Mouse (Mus musculus): ENCODE results near the gene Dmwd. TPM values are rescaled to one million over a fixed set of nuclear protein-coding genes. Genes with fewer than 3 reads are reported as not detected.
A peak's percentile ranks its signal among the peaks of the same experiment; 100 is the strongest.

Dmwd gene
- polyA plus RNA-seq, 1 experiment from 2014 or later, result 18.8 TPM

GRCm38 (mm10) chr7:19086042-19086441 is 10.0 kb downstream of the Dmwd start:
- Histone ChIP-seq H3K36me3 (peaks cover 50% of the 10 kb centered on the region), H3K4me2 (replicated peaks) (peak overlapping the region; percentile 28; the same call in 1 of the 2 replicates), H3K27me3 (no peaks in the 10 kb centered on the region), H3K9ac (no peak overlapping the region), H3K9me3 (no peaks in the 10 kb centered on the region), H3K4me1 (peaks cover 36% of the 10 kb centered on the region), H3K27ac (no peak overlapping the region), H3K4me3 (no peak overlapping the region)
- ATAC-seq (ENCODE audit: insufficient number of reproducible peaks, insufficient read depth, low FRiP score, low TSS enrichment), result no peak
- 11% methylated on average over 14 of the region's 14 CpGs for WGBS

- Histone ChIP-seq H3K27me3 (no peaks in the 10 kb centered on the region), H3K4me3 (no peak overlapping the region), H3K4me1 (peaks cover 36% of the 10 kb centered on the region), H3K36me3 (peaks cover 46% of the 10 kb centered on the region), H3K27ac (no peak overlapping the region), H3K9me3 (no peaks in the 10 kb centered on the region), H3K4me2 (replicated peaks) (no peak overlapping the region), H3K9ac (no peak overlapping the region)
- ATAC-seq (ENCODE audit: insufficient number of reproducible peaks, insufficient read depth, low FRiP score, low TSS enrichment), result no peak
- WGBS, result 62% methylated on average over 18 of the region's 18 CpGs
These were observed 10.7 kb downstream of the Dmwd start for GRCm38 (mm10) chr7:19086760-19087159.

GRCm38 (mm10) chr7:19088813-19089212 is 12.8 kb downstream of the Dmwd start:
- Histone ChIP-seq H3K4me2 (replicated peaks) (no peak overlapping the region), H3K9me3 (no peaks in the 10 kb centered on the region), H3K27ac (no peak overlapping the region), H3K4me1 (peaks cover 37% of the 10 kb centered on the region), H3K27me3 (no peaks in the 10 kb centered on the region), H3K9ac (no peak overlapping the region), H3K36me3 (peaks cover 31% of the 10 kb centered on the region), H3K4me3 (no peak overlapping the region)
- 42% methylated on average over 10 of the region's 10 CpGs for WGBS
- ATAC-seq (ENCODE audit: insufficient number of reproducible peaks, insufficient read depth, low FRiP score, low TSS enrichment), result no peak

GRCm38 (mm10) chr7:19091913-19092312 is 15.9 kb downstream of the Dmwd start:
- WGBS, result 28% methylated on average over 17 of the region's 17 CpGs
- no peak for ATAC-seq (ENCODE audit: insufficient number of reproducible peaks, insufficient read depth, low FRiP score, low TSS enrichment)
- peak overlapping the region; percentile 77; the same call in 1 of the 2 replicates for H3K4me3 ChIP-seq
- H3K36me3 ChIP-seq, result peaks cover 29% of the 10 kb centered on the region
- no peaks in the 10 kb centered on the region for H3K9me3 ChIP-seq
- peak overlapping the region; percentile 94 for H3K27ac ChIP-seq
- H3K4me1 ChIP-seq, result peaks cover 28% of the 10 kb centered on the region
- no peaks in the 10 kb centered on the region for H3K27me3 ChIP-seq
- H3K9ac ChIP-seq, result peak overlapping the region; percentile 54
- peak overlapping the region; percentile 85 for H3K4me2 ChIP-seq (replicated peaks)

- 4% methylated on average over 38 of the region's 38 CpGs for WGBS
- peaks cover 35% of the 10 kb centered on the region for H3K4me1 ChIP-seq
These were observed 16.6 kb downstream of the Dmwd start for GRCm38 (mm10) chr7:19092381-19093173.

GRCm38 (mm10) chr7:19093174-19093521 is 17.1 kb downstream of the Dmwd start:
- H3K27me3 ChIP-seq, result no peaks in the 10 kb centered on the region
- H3K4me1 ChIP-seq, result peaks cover 35% of the 10 kb centered on the region
- peak overlapping the region; percentile 85 for H3K4me2 ChIP-seq (replicated peaks)
- WGBS, result 2% methylated on average over 12 of the region's 15 CpGs
- H3K9me3 ChIP-seq, result no peaks in the 10 kb centered on the region
- peak overlapping the region; percentile 54 for H3K9ac ChIP-seq
- peaks cover 24% of the 10 kb centered on the region for H3K36me3 ChIP-seq
- H3K4me3 ChIP-seq, result peak overlapping the region; percentile 77
- H3K27ac ChIP-seq, result peak overlapping the region; percentile 94
- ATAC-seq (ENCODE audit: insufficient number of reproducible peaks, insufficient read depth, low FRiP score, low TSS enrichment), result peak; percentile 13

More at GRCm38 (mm10) chr7:19092381-19093173, 16.6 kb downstream of the Dmwd start:
- Histone ChIP-seq H3K4me2 (replicated peaks) (peak overlapping the region; percentile 85), H3K9ac (peak overlapping the region; percentile 54), H3K27me3 (no peaks in the 10 kb centered on the region), H3K4me3 (peak overlapping the region; percentile 77), H3K9me3 (no peaks in the 10 kb centered on the region), H3K27ac (peak overlapping the region; percentile 94), H3K36me3 (peaks cover 29% of the 10 kb centered on the region)
- ATAC-seq (ENCODE audit: insufficient number of reproducible peaks, insufficient read depth, low FRiP score, low TSS enrichment), result peak; percentile 49

GRCm38 (mm10) chr7:19093537-19094385 is 17.7 kb downstream of the Dmwd start:
- H3K27ac ChIP-seq, result peak overlapping the region; percentile 99
- peak; percentile 87 for ATAC-seq (ENCODE audit: insufficient number of reproducible peaks, insufficient read depth, low FRiP score, low TSS enrichment)
- no peaks in the 10 kb centered on the region for H3K9me3 ChIP-seq
- no peaks in the 10 kb centered on the region for H3K27me3 ChIP-seq
- WGBS, result 1% methylated on average over 45 of the region's 45 CpGs
- peaks cover 37% of the 10 kb centered on the region for H3K4me1 ChIP-seq
- H3K36me3 ChIP-seq, result peaks cover 24% of the 10 kb centered on the region
- H3K4me3 ChIP-seq, result peak overlapping the region; percentile 77
- peak overlapping the region; percentile 85 for H3K4me2 ChIP-seq (replicated peaks)
- peak overlapping the region; percentile 91 for H3K9ac ChIP-seq

- peak within 1 kb of the TSS; percentile 91 for H3K9ac ChIP-seq
- peak within 1 kb of the TSS; percentile 85 for H3K4me2 ChIP-seq (replicated peaks)
- WGBS, result 1% methylated on average over 29 of the region's 36 CpGs
- H3K4me1 ChIP-seq, result peaks cover 41% of the 10 kb centered on the region
- H3K36me3 ChIP-seq, result peaks cover 20% of the 10 kb centered on the region
- no peaks in the 10 kb centered on the region for H3K9me3 ChIP-seq
- no peak; the same call in 1 of the 2 replicates for ATAC-seq (ENCODE audit: insufficient number of reproducible peaks, insufficient read depth, low FRiP score, low TSS enrichment)
- peak within 1 kb of the TSS; percentile 99 for H3K27ac ChIP-seq
- peak within 1 kb of the TSS; percentile 77 for H3K4me3 ChIP-seq
- H3K27me3 ChIP-seq, result no peaks in the 10 kb centered on the region
These were observed 18.4 kb downstream of the Dmwd start, which contains the start of gene Six5 for GRCm38 (mm10) chr7:19094471-19094825. TSS of gene Six5 (plus strand) at chr7:19094594.

- peak overlapping the region; percentile 99 for H3K27ac ChIP-seq
- H3K4me2 ChIP-seq (replicated peaks), result peak overlapping the region; percentile 85
- H3K9me3 ChIP-seq, result no peaks in the 10 kb centered on the region
- H3K36me3 ChIP-seq, result peaks cover 20% of the 10 kb centered on the region
- peak overlapping the region; percentile 77 for H3K4me3 ChIP-seq
- ATAC-seq (ENCODE audit: insufficient number of reproducible peaks, insufficient read depth, low FRiP score, low TSS enrichment), result no peak
- H3K4me1 ChIP-seq, result peaks cover 41% of the 10 kb centered on the region
- H3K27me3 ChIP-seq, result no peaks in the 10 kb centered on the region
- under 1% methylated on average over 86 of the region's 87 CpGs for WGBS
- H3K9ac ChIP-seq, result peak overlapping the region; percentile 91
These were observed 19.1 kb downstream of the Dmwd start for GRCm38 (mm10) chr7:19094826-19095750.

- Histone ChIP-seq H3K27me3 (no peaks in the 10 kb centered on the region), H3K27ac (peak overlapping the region; percentile 99), H3K36me3 (peaks cover 17% of the 10 kb centered on the region), H3K4me1 (peaks cover 41% of the 10 kb centered on the region), H3K4me2 (replicated peaks) (peak overlapping the region; percentile 85), H3K4me3 (peak overlapping the region; percentile 77), H3K9me3 (no peaks in the 10 kb centered on the region), H3K9ac (peak overlapping the region; percentile 91)
- WGBS, result 2% methylated on average over 19 of the region's 19 CpGs
- ATAC-seq (ENCODE audit: insufficient number of reproducible peaks, insufficient read depth, low FRiP score, low TSS enrichment), result peak; percentile 7; the same call in 1 of the 2 replicates
These were observed 19.7 kb downstream of the Dmwd start for GRCm38 (mm10) chr7:19095751-19096110.

GRCm38 (mm10) chr7:19096421-19096976 is 20.5 kb downstream of the Dmwd start:
- ATAC-seq (ENCODE audit: insufficient number of reproducible peaks, insufficient read depth, low FRiP score, low TSS enrichment), result no peak
- 48% methylated on average over 5 of the region's 5 CpGs for WGBS
- H3K27me3 ChIP-seq, result no peaks in the 10 kb centered on the region
- peaks cover 41% of the 10 kb centered on the region for H3K4me1 ChIP-seq
- peak overlapping the region; percentile 85 for H3K4me2 ChIP-seq (replicated peaks)
- H3K9ac ChIP-seq, result peak overlapping the region; percentile 91
- H3K36me3 ChIP-seq, result peaks cover 15% of the 10 kb centered on the region
- peak overlapping the region; percentile 99 for H3K27ac ChIP-seq
- peak overlapping the region; percentile 77 for H3K4me3 ChIP-seq
- H3K9me3 ChIP-seq, result no peaks in the 10 kb centered on the region
